Mouse (Mus musculus) adrenal gland, adult (tissue): ENCODE measurements around the gene Sys1.

Experiments
- DNase-seq, 2 experiments: peaks; one replicate each; pipeline ENCODE4 v3.0.0; 2022 to 2023; ENCODE audit warnings: low spot score in 1 of 2; ENCODE audit not compliant: inconsistent age in 2 of 2

The Sys1 gene

DNA sequence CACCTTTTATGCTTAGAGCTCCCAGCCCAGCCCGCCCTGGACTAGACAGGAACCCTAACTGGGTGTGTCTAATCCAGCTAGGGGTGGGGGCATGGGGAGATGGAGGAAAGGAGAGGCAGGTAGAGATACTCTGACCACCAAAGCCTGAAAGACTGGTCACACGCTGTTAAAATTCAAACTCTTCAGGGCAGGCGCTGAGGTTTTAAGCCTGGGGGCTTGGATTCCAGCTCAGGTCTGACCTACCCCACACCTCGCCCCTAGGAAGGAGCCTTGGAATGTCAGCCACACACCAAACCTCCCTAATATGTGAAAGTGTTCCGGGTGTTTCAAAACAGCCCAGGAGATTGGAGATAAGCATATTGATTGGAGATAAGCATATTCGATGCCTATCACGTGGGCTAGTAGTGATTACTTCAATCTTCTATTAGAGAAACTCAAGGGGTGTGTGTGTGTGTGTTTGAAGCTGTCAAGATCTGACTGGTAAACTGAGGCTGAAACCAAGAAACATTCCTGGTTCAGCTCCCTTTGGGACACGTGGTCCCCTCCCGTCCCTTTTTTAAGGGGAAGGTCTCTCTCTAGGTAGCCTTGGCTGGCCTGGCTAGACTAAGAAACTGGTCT is 23.4 kb upstream of the Sys1 start:
- peak in 1 of 2 experiments; percentile 23 for DNase-seq

DNA sequence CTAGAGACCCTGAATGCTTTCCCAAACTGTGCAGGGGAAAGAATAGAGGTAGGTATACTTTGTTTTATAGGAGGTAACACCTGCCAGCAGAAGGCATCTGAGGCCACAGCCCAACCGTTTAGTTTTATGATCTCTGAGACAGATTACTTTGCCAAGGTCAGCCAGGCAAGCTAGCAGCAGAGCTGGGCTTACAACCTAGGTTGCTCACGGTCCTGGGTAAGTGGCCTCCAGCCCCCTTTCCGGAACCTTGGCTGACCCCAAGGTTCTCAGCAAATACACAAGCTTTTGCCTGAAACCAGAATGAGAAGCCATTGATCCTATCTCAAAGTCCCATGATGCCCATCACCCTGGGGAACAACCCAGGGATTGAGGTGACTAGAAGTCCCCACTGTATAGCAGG is 22.1 kb upstream of the Sys1 start:
- no peak for DNase-seq

DNA sequence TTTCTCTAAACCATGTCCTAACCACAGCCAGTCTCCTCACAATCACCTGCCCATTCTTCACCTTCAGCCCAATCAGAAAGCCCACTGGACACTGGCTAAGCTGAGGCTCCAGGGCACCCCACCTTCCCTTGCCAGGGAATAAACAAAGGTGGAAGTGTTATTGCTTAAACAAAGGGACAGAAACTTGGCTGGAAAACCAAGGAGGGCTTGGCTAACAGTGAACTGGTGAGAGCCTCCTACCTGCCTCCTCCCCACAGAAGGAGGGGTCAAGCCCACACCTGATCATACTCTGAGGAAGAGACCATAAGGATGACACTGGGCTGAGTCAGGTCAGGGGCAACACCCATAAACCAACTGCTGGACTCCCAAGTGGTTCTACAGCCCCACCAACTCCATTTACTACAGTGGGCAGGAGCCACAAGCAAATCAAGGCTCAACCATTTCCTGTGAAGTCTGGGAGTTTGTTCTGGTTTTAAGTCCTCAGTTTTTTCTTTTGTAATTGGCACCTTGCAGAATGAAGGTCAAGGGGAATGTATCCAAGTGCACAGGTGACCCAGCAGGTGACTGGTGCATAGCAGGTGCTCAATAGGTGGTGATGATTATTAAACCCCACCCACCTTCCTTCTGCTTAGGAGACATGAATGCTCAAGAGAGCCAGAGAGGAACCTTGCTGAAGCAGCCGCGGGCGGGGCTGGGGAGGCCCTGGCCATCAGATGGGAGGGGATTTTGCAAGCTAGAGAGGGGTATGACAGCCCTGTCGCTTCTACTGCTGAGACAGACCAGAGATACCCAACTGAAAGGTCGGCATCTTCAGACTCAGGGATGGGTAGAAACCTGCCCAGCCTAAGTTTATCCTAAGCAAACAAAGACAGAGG is 21.3 kb upstream of the Sys1 start:
- peak in 1 of 2 experiments; percentile 35 for DNase-seq

DNA sequence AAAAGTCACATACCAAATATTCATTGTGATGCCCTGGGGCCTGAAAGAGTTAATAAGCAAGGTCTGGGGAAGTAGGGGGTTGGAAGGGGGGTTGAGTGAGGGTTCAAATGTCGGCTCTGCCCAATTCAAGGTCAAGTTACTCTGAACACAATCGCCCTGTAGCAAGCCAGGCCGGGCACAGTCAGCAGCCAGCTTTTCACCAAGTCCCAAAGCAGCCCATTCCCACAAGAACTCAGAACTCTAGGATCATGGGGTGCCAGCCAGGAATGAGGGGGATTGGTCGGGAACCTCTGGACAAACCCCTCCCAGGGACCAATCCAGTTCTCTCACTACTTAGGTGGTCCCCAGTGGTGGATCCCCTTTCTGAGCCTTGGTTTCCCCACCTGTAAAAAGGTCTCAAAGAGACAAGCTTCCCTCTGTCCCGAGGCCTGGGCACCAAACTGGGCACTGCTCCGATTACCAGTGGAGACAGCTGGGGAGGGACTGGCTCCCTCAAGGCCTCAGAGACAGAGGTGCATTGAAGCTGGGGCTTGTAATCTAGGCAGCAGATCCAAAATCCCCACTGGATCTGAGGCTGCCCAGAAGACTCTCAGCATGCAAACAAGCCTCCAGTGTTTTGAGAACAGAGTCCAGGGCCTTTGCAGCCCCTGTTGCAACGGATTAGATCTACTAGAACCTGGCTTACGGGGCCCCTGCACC is 20.4 kb upstream of the Sys1 start:
- peak in 1 of 2 experiments; percentile 75 for DNase-seq

DNA sequence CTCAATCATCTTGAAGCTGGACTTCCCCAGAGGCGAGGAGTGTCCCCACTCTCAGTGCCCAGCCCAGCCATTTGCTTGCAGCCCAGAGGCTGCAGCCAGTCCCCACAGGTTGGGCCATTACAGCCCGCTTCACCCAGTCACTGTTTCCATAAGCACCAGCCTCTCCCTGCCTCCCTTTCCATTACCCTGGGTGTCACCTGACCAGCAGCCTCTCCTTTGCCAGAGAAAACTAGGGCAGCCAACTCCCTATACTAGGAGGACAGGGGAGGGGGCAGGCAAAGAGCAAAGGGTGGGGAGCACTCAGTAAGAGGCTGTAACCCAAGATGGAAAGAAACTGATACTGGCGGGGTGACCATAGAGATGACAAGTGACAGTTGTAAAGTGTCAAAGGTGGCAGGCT is 19.8 kb upstream of the Sys1 start:
- peak in 1 of 2 experiments; percentile 72 for DNase-seq

DNA sequence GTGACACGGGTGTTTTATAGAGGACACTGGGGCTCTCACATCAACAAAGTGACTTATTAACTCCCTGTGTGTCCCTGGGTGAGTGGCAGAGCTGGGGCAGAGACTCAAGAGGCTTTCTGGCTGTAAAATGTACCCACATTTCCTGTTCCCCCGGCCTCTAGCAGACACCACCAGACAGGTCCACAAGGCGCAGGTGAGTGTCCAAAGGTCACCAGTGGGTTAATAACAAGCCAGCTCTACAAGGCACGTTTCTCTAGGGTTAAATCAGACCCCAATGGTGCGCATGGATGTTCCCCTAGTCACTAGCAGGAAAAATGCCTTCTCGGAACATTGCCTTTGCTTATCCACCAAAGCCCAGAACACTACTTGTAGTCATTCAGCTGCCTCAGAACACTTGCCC is 19.1 kb upstream of the Sys1 start:
- peak in 1 of 2 experiments; percentile 30 for DNase-seq

DNA sequence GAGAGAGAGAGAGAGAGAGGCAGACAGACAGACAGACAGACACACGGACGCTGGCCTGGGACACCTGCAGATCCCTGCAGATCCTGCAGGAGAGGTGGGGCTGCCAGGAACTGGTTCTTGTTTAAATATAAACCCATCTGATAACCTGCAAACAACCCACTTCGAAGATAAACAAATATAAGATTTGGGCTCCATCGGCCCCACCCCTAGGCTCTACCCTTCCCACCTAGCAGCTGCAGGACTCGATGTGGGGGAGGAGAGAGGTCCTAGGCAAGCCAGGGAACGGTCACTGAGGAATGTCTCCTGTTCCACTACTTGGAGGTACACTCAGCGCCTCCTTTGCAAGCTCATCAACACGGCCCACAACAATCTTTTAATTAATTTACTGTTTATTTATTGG is 18.5 kb upstream of the Sys1 start:
- DNase-seq = no peak

DNA sequence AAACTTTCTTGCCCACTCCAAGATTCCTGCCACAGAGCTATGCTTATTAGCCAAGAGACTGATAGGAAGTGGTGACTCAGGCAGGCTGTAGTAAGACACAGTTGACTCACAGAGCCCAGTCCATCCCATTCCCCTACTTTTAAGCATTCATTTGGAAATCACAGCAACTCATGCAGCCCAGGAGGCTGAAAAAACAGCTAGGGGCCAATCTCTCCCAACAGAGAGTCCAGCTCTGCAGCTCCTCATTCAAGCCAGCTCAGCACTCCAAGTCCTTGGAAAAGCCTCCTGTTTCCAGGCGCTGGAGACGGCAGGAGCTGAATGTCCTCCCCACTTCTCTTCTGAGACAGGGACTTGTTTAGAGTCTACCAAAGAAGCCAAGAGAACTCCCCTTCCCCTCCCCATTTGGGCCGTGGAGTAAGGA is 17.8 kb upstream of the Sys1 start:
- DNase-seq = peak; percentile 52 to 79

DNA sequence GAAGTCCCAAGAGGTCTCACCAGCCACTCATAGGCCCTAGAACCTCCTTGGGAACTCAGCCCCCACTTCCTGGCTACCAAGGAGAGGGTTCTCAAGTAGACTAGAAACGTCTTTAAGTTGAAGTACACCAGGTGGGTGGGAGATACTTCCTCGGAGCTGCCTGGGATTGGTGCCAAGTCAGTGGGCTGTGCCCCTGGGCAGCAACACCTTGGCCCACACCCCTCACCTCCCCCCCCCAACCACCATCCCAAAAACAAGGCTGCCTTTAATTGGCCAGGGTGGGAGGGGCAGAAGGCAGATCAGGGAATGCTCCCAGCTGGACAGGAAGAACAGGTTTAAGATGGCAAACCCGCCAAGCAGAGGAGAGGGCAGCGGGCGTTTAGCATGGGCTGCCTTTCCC is 16.4 kb upstream of the Sys1 start:
- DNase-seq = no peak

DNA sequence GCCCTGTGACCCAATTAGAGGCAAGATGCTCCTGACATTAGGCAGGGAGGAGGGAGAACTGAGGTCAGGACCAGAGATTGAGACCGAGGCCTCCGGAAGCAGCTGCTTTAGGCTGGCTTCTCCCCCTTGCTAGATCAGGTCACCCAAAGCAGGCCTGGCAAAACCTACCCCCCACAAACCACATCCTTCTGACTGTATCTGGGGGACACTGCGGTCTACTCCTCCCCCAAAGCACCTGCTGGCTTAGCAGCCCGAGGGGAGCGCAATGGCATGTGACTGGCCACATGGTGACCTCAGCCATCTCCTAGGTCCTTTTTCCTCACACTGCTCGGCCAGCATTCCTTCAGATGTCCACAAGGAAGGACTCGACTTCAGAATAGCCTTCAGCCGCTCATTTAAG is 15.6 kb upstream of the Sys1 start:
- DNase-seq = no peak

DNA sequence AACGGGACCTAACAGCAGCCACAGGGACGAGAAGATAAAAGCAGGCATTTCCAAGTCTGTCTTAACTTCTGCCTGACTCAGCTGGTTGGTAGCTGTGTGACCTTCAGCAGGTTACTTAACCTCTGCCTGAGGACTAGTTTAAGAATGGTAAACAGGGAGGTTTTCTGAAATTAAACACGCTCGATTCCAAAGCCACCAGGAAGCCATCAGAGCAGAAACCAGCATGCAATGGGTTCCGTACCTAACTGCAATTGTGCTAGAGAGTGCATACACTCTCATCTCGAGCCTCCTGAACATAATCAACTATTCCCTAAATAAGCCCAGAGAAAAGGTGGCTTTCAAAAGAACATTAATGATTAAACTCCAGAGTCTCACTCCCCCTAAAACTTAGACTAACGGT is 15.0 kb upstream of the Sys1 start:
- DNase-seq = peak in 1 of 2 experiments; percentile 60

DNA sequence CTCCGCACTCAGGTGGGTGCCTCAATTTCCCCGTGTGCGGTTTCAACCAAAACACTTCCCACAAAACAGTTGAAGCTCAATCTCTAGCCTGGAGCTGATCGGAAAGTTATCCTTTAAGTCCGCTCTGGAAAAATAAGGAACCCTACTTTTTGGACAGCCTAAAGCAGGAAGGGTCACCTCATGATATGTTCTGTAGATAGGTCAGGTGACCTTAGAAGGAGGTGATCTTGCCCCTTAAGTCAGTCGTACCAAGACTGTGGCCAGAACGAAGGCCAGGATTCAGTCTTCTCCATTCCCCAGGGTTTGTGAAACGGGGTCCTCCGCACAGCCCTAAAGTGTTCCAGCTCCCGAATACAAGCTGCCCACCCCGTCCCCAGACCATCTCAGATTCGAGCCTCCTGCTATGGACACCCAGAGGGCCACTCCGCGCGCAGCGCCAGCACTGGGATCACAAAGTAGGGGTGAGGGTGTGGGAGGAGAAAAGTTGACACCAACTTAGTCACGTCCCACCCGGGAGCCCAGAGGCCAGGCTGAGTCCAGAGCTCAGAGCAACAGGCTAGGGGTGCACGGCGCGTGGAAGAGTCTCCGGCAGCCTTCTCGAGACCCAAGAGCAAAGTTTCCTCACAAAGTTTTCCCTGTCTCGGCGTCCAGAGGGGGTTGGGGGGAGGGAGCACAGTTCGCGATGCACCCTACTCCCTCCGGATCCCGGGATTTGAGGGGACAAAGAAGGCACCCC is 14.3 kb upstream of the Sys1 start:
- DNase-seq = peak; percentile 69 to 90

DNA sequence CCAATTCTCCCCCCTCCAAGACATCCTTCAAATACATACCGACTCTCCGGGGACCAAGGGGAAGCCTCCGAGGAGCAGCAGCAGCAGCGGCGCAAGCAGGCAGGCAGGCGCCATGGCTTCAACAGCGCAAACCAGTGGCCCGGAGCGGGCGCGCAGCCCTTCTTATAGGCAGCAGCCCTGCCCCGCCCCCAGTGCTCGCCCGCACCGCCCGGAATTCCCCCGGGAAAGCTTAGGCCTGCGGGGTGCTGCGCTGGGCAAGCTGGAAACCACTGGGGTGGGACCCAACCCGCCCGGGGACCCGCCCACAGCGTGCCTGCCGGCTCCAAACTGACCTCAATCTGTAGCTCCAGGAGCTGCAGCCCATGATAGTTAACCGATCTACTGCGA is 13.7 kb upstream of the Sys1 start:
- peak; percentile 92 to 97 for DNase-seq

DNA sequence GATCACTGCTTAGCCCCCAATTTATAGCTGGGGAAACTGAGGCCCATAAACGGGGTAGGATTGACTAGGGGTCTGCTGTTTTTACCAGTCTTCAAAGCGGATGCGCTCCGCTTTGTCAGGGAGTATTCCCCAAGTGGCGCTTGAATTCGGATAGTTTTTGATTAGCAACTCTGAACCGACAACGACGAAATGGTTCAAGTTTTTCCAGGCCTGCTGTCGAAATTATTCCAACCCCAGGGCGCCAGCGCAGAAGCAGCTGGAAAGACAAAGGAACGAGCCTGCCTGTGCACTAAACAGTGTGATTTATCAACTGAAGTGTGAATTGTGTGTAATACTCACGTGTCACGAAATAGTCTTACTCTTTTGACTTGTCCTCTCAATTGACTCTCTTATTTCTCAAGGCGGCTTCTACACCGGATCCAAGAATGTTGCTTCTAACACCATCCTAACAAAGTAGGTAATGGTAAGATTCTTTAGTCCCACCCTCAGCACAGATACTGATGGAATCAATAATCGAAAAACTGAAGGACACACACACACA is 13.2 kb upstream of the Sys1 start, which contains the start of gene Sdc4:
TSS of gene Sdc4 (minus strand) at position 428 of the 541 bp plus-strand sequence.
- DNase-seq = no peak

DNA sequence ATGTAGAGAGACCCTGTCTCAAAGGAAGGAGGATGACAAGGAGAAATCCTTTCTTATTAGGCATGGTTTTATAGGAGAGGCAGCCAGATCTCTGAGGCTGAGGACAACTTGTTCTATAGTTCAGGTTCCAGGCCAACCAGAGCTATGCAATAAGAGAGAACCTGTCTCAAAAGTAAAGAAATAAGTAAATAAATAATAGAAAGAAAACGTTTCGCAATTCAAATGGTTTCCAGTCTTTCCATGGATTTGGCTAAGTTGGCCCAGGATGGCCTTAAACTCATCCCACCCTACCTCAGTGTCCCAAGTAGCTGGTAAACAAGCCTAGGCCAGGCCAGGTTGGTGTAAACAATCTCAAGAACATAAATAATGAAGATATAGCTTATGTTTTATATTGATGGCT is 12.1 kb upstream of the Sys1 start:
- no peak for DNase-seq

DNA sequence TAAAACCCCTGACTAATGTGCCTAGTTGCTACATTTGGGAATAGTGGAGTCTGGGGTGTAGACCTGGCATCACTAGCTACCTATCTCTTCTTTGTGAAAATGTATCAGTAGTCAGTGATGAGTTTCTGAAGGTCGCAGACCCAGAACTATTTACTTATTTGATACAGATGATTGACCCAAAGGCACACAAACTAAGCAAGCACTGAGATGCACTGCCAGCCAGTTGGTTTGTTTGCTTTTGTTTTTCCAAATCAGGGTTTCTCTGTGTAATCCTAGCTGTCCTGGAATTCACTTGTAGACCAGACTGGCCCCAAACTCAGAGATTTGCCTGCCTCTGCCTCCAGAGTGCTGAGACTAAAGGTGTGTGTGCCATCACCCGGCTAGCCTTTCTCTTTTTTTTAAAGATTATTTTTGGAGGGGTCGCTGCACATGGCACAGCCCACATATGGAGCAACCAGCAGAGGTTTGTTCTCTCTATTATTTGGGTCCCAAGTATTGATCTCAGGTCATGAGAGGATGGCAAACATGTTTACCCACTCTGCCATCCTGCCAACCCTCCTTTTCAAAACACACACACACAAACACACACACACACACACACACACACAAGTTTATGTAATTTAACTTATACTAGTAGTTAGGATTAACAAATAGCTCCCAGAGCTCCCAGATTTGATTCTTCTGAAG is 11.2 kb upstream of the Sys1 start:
- no peak for DNase-seq

DNA sequence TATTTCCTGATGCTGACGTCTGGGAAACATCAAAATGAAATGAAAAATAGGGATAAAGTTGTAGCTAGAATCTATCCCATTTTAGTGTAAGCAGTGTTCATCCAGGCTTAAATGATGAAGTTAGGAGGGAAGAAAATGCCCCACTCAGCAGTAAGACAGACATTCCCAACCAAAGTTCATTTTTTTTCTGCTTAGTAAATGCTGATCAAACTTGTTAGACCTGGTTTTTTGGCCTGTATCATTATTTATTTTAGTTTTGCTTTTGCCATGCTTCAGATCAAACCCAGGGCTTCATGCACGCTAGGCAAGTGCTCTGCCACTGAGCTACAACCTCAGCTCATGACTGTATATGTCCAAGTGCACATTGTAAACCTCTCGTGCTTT is 10.7 kb upstream of the Sys1 start:
- no peak for DNase-seq

DNA sequence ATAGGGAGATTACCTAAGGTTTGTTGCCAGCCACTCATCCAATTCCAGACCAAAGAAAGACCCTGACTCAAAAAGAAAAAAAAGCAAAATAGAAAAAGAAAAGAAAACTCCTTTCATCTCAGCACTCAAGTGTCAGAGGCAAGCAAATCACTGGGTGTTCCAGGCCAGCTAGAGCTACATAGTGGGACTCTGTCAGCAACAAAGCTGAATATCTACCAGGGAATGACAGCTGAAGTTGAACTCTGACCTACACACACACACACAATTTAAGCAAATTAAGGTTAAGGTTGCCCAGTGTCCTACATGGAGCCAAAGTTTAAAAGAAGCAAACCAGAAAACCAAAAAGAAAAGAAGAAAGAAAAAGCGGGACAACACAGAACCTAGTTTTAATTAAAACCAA is 8.6 kb upstream of the Sys1 start:
- no peak for DNase-seq

DNA sequence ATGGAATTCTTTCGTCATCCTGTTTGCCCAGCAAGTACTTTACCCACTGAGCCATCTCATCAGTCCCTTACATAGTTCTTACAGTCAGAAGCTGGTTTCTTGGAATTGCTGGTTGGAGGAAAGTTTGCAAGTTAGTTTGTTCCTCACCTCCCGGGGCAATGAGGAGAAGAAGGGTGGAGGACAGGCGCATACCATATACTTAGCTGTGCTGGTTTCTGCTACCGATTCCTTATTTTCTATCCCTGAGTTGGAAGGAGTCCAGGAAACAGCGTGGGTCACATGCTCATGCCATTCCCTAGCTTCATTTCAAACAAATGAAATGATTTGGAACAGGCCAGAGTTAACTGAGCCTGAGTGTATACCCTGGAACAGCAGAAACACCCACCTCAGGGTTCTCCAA is 7.8 kb upstream of the Sys1 start:
- no peak for DNase-seq

DNA sequence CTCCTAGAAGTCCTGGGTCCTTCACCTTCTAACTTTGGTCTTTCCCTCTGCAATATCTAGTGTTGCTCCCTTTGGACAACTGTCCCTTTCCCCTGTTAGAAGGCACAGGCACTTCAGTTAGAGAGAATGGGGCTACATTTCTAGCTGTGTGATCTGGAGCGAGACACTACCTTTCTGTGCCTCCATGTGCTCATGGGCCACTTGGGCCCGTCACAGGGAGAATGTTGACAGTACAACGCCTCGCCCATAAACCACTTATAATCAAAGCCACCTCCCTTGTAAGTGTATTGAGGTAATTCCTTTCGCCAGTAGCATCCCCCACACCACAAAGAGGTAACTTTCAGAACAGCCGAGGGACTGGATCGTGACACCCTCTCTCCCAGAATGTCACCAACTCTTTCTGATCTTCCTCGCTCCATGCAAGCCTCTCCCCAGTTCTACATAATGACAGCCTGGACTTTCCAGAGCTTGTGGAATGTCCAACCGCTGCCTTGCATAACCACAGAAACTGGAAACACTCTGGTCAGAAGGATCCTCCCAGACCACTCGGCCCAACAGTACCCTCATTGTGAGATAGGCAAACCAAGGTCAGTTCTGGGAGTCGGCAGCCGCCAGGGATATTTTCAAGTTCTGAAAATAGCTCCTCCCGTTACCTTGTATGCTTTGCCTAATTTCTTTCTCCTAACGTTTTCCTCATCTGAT is 7.3 kb upstream of the Sys1 start:
- DNase-seq = peak in 1 of 2 experiments; percentile 28
